Mouse (Mus musculus): Measurements from ENCODE around the gene Gm49403. TPM values are rescaled to one million over a fixed set of nuclear protein-coding genes. Genes with fewer than 3 reads are reported as not detected.
"Not testable (repeated sequence)": the region's sequence is repeated elsewhere in the genome, so short reads cannot be mapped to it uniquely, and the experiment has no call there.

Gm49403 gene
- polyA plus RNA-seq (2015; fragmentation: Nextera tagmentation; extraction: Ambion mirVana): not detected in 2 replicates

GRCm38 (mm10) chr19:8883616-8884015, at the start of gene Gm49403, which contains the start of gene Lbhd1:
TSS of gene Gm49403 (plus strand) at chr19:8883930.
TSS of gene Lbhd1 (plus strand) at chr19:8883732.
- TF ChIP-seq CTCF (IDR thresholded peaks at IDR 0.05; ENCODE audit: low read depth): no peak
- Histone ChIP-seq H3K9ac (ENCODE audit: low read depth, low read length) (no peak within 1 kb of the TSS), H3K36me3 (ENCODE audit: insufficient read depth, low read length) (no peaks in the 10 kb centered on the region), H3K4me2 (ENCODE audit: low read length) (no peak within 1 kb of the TSS), H3K9me3 (replicated peaks; ENCODE audit: low read length) (no peaks in the 10 kb centered on the region), H3K4me3 (replicated peaks; ENCODE audit: low read depth, low read length) (no peak within 1 kb of the TSS), H3K27ac (no peak within 1 kb of the TSS), H3K27me3 (ENCODE audit: insufficient read depth, low read length) (no peaks in the 10 kb centered on the region), H3K4me1 (replicated peaks; ENCODE audit: insufficient read depth, low read length) (0 out of 2 replicates have a peak, but pooled peaks cover 5% of the 10 kb centered on the region)
- 78% methylated on average over 3 of the region's 3 CpGs for WGBS
- ATAC-seq (replicated peaks; ENCODE audit: low FRiP score, low read depth) (no peak), DNase-seq (ENCODE audit: low spot score) (no peak)

- Histone ChIP-seq H3K36me3 (ENCODE audit: insufficient read depth, low read length) (peaks cover 32% of the 10 kb centered on the region), H3K4me1 (replicated peaks; ENCODE audit: insufficient read depth, low read length) (peaks cover 22% of the 10 kb centered on the region)
- DNase-seq (ENCODE audit: low spot score); H3K4me3 ChIP-seq (replicated peaks; ENCODE audit: low read depth, low read length); H3K4me2 ChIP-seq (ENCODE audit: low read length); ATAC-seq (replicated peaks; ENCODE audit: low FRiP score, low read depth); H3K27me3 ChIP-seq (ENCODE audit: insufficient read depth, low read length); H3K9ac ChIP-seq (ENCODE audit: low read depth, low read length); H3K9me3 ChIP-seq (replicated peaks; ENCODE audit: low read length); H3K27ac ChIP-seq: not testable (repeated sequence)
- 96% methylated on average over 10 of the region's 10 CpGs for WGBS
Measured at GRCm38 (mm10) chr19:8836327-8836726, 47.4 kb upstream of the Gm49403 start.

- WGBS: under 1% methylated on average over 37 of the region's 38 CpGs
- Histone ChIP-seq H3K27me3 (ENCODE audit: insufficient read depth, low read length) (no peaks in the 10 kb centered on the region), H3K9me3 (replicated peaks; ENCODE audit: low read length) (no peaks in the 10 kb centered on the region), H3K4me3 (replicated peaks; ENCODE audit: low read depth, low read length) (peak within 1 kb of the TSS; percentile 60), H3K27ac (peak within 1 kb of the TSS; percentile 98), H3K36me3 (ENCODE audit: insufficient read depth, low read length) (peaks cover 23% of the 10 kb centered on the region), H3K4me1 (replicated peaks; ENCODE audit: insufficient read depth, low read length) (peaks cover 23% of the 10 kb centered on the region), H3K4me2 (ENCODE audit: low read length) (peak within 1 kb of the TSS; percentile 96), H3K9ac (ENCODE audit: low read depth, low read length) (peak within 1 kb of the TSS; percentile 84)
- peak; percentile 66 for TF ChIP-seq CTCF (IDR thresholded peaks at IDR 0.05; ENCODE audit: low read depth)
- ATAC-seq (replicated peaks; ENCODE audit: low FRiP score, low read depth) (peak; percentile 79), DNase-seq (ENCODE audit: low spot score) (peak; percentile 91)
Measured at GRCm38 (mm10) chr19:8837251-8837791, 46.4 kb upstream of the Gm49403 start, which contains the start of gene Bscl2. TSS of gene Bscl2 (plus strand) at chr19:8837467.

GRCm38 (mm10) chr19:8838041-8838730, 45.5 kb upstream of the Gm49403 start:
- no peak for TF ChIP-seq CTCF (IDR thresholded peaks at IDR 0.05; ENCODE audit: low read depth)
- Histone ChIP-seq H3K36me3 (ENCODE audit: insufficient read depth, low read length) (peaks cover 14% of the 10 kb centered on the region), H3K4me3 (replicated peaks; ENCODE audit: low read depth, low read length) (peak overlapping the region; percentile 60), H3K27ac (peak overlapping the region; percentile 98), H3K4me2 (ENCODE audit: low read length) (peak overlapping the region; percentile 96), H3K9me3 (replicated peaks; ENCODE audit: low read length) (no peaks in the 10 kb centered on the region), H3K9ac (ENCODE audit: low read depth, low read length) (peak overlapping the region; percentile 84), H3K27me3 (ENCODE audit: insufficient read depth, low read length) (no peaks in the 10 kb centered on the region), H3K4me1 (replicated peaks; ENCODE audit: insufficient read depth, low read length) (peaks cover 23% of the 10 kb centered on the region)
- ATAC-seq (replicated peaks; ENCODE audit: low FRiP score, low read depth) (peak; percentile 11; the same call in 1 of the 2 replicates), DNase-seq (ENCODE audit: low spot score) (peak; percentile 64)
- 15% methylated on average over 15 of the region's 15 CpGs for WGBS

GRCm38 (mm10) chr19:8839103-8839907, 44.4 kb upstream of the Gm49403 start, which contains the start of gene Gng3:
TSS of gene Gng3 (minus strand) at chr19:8839194.
- no peak for TF ChIP-seq CTCF (IDR thresholded peaks at IDR 0.05; ENCODE audit: low read depth)
- H3K27me3 ChIP-seq (ENCODE audit: insufficient read depth, low read length): no peaks in the 10 kb centered on the region
- H3K9me3 ChIP-seq (replicated peaks; ENCODE audit: low read length): no peaks in the 10 kb centered on the region
- 60% methylated on average over 11 of the region's 11 CpGs for WGBS
- peak within 1 kb of the TSS; percentile 96 for H3K4me2 ChIP-seq (ENCODE audit: low read length)
- ATAC-seq (replicated peaks; ENCODE audit: low FRiP score, low read depth): no peak
- no peak for DNase-seq (ENCODE audit: low spot score)
- peak within 1 kb of the TSS; percentile 84 for H3K9ac ChIP-seq (ENCODE audit: low read depth, low read length)
- peak within 1 kb of the TSS; percentile 60 for H3K4me3 ChIP-seq (replicated peaks; ENCODE audit: low read depth, low read length)
- peaks cover 7% of the 10 kb centered on the region for H3K36me3 ChIP-seq (ENCODE audit: insufficient read depth, low read length)
- H3K27ac ChIP-seq: peak within 1 kb of the TSS; percentile 98
- peaks cover 23% of the 10 kb centered on the region for H3K4me1 ChIP-seq (replicated peaks; ENCODE audit: insufficient read depth, low read length)
